Mouse (Mus musculus) midbrain, embryonic 11.5 days (tissue): ENCODE measurements around the gene Syf2. TPM values are rescaled to one million over a fixed set of nuclear protein-coding genes. Genes with fewer than 3 reads are reported as not detected.
A peak's percentile ranks its signal among the peaks of the same experiment; 100 is the strongest.

Experiments used
- ATAC-seq: fragments of 200-750 bp; cut with Nextera tagmentation; 2 replicates; pipeline ENCODE4 v1.8.0; 2017; ENCODE audit warnings: moderate TSS enrichment, moderate library complexity; ENCODE audit not compliant: low FRiP score
- DNase-seq: peaks from one replicate; pipeline ENCODE4 v3.0.0; 2015; ENCODE audit warnings: low spot score; ENCODE audit errors: missing footprints
- H3K27ac ChIP-seq: fragments of 300-500 bp; sonication (generic); 2 replicates; pipeline ENCODE4 v1.5.1; 2014; ENCODE audit warnings: low read depth, low read length
- H3K27me3 ChIP-seq: fragments of 300-500 bp; sonication (generic); 2 replicates; pipeline ENCODE4 v1.6.1; 2014; ENCODE audit warnings: mild to moderate bottlenecking, low read length, moderate library complexity, mixed read lengths; ENCODE audit not compliant: control insufficient read depth, insufficient read depth
- H3K36me3 ChIP-seq: fragments of 300-500 bp; sonication (generic); 2 replicates; pipeline ENCODE4 v1.6.1; 2014; ENCODE audit warnings: mild to moderate bottlenecking, low read length, moderate library complexity, mixed read lengths; ENCODE audit not compliant: control insufficient read depth, insufficient read depth
- H3K4me1 ChIP-seq: fragments of 300-500 bp; sonication (generic); 2 replicates; pipeline ENCODE4 v1.6.1; 2014; ENCODE audit warnings: low read length; ENCODE audit not compliant: control insufficient read depth, insufficient read depth
- H3K4me2 ChIP-seq: fragments of 300-500 bp; sonication (generic); 2 replicates; pipeline ENCODE4 v1.6.1; 2014; ENCODE audit warnings: mild to moderate bottlenecking, moderate library complexity
- H3K4me3 ChIP-seq: fragments of 300-500 bp; sonication (generic); 2 replicates; pipeline ENCODE4 v1.5.1; 2014; ENCODE audit warnings: low read depth, low read length
- H3K9ac ChIP-seq: fragments of 300-500 bp; sonication (generic); 2 replicates; pipeline ENCODE4 v1.6.1; 2014; ENCODE audit warnings: low read length
- H3K9me3 ChIP-seq: fragments of 300-500 bp; sonication (generic); 2 replicates; pipeline ENCODE4 v1.6.1; 2016; ENCODE audit warnings: low read length; ENCODE audit not compliant: control insufficient read depth
- WGBS: fragments of 180-500 bp; shearing (Covaris S2); extraction: QIAGEN DNeasy Blood & Tissue Kit; methylation state at CpG from one replicate; pipeline ENCODE4 v1.1.7; 2014; 5-methylcytosine and 5-hydroxymethylcytosine counted together
- polyA plus RNA-seq: library from polyadenylated mRNA; unstranded; fragments of >200 nt; fragmentation: Nextera tagmentation; extraction: Ambion mirVana; gene quantifications from 2 replicates; pipeline ENCODE4 v1.2.1, GENCODE M21; 2014

Syf2 gene
- polyA plus RNA-seq, 1 experiment from 2014 or later = 76.7 TPM

DNA sequence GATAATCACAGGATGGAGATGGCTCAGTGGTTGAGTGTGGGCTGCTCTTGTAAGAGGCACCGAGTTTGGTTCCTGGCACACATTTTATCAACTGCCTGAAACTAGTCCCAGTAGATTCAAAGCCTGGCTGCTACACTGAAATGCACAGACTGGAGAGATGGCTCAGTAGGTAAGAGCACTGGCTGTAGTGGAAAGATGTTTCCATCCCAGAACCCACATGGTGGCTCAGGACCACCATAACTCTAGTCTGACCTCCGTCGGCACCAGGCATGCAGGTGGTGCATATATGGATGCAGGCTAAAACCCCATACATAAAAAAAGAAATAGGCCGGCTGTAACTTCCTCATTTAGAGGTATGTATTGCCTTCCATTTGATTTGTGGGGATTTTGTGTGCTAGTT, 1.2 kb upstream of the Syf2 start:
- no peaks in the 10 kb centered on the region for H3K9me3 ChIP-seq
- H3K9ac ChIP-seq = no peak overlapping the region
- peaks cover 23% of the 10 kb centered on the region for H3K36me3 ChIP-seq
- no peak overlapping the region for H3K27ac ChIP-seq
- WGBS = 85% methylated on average over 4 of the region's 4 CpGs
- no peak overlapping the region for H3K4me2 ChIP-seq
- ATAC-seq (no peak), DNase-seq (no peak)
- H3K4me3 ChIP-seq = no peak overlapping the region
- peaks cover 12% of the 10 kb centered on the region for H3K4me1 ChIP-seq
- H3K27me3 ChIP-seq = no peaks in the 10 kb centered on the region

DNA sequence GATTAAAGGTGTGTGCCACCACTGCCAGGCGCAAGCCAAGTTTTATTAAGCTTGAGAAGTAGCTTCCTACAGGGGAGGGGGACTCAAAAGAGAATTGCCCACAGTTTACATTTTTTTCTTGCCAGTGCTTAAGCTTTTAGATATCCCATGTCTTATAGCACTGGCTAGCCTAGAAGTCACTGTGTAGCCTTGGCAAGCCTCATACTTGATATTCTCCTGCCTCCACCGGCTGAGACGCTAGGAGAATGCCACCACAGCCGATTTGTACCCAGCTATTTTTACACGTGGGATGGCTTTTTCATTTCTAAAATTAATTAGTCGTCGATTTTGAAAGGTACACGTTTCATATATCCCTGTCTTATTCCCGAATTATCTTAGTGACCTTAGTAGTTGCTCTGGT, 508 bp upstream of the Syf2 start:
- peak overlapping the region; percentile 93 for H3K4me3 ChIP-seq
- H3K27me3 ChIP-seq = no peaks in the 10 kb centered on the region
- ATAC-seq = peak; percentile 1; the same call in 1 of the 2 replicates
- peaks cover 22% of the 10 kb centered on the region for H3K36me3 ChIP-seq
- no peak overlapping the region for H3K27ac ChIP-seq
- peaks cover 7% of the 10 kb centered on the region for H3K4me1 ChIP-seq
- 30% methylated on average over 9 of the region's 9 CpGs for WGBS
- DNase-seq = no peak
- peak overlapping the region; percentile 84 for H3K4me2 ChIP-seq
- H3K9me3 ChIP-seq = no peaks in the 10 kb centered on the region
- peak overlapping the region; percentile 39; the same call in 1 of the 2 replicates for H3K9ac ChIP-seq

DNA sequence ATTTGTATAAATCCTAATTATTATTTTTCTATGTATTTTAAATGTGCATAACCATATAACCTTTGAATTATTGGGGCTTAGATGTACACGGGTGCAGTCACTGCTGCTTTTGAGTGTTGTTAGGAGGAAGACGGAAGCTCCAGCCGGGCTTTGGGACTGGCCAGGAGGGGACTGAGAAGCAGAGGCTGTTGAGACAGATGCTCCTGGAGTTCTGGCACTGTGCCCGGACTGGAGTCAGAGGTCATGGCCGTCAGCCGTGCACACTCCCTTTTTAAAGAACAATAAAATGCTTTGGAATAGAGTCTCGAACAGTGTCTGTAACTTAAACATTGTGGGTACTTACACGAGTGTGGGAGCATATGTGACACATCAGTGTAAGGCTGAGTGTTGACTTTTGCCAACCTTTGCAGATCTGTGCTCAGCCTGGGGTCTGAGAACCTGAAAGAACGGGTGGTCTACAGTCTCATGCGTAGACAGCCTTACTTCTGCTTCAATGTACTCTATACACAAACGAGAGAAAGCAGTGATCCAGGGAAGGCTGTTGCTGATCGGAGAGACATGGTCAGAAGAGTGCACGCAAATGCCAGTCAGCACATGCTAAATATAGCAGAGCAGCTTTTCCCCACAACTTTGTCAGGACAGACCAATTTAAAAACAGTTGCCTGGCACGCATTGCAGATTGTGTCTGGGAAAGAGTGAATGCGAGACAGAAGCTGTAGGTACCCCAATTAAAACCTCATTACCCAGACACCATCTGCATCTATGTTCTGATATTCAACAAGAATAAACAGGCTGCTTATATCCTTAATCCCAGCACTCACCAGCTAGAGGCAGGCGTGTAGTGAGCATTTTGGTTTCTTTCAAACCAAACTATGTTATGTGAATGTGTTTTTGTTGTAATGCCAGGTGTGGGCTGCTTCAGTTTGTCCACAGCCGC, 6.8 kb downstream of the Syf2 start:
- H3K27ac ChIP-seq = no peak overlapping the region

DNA sequence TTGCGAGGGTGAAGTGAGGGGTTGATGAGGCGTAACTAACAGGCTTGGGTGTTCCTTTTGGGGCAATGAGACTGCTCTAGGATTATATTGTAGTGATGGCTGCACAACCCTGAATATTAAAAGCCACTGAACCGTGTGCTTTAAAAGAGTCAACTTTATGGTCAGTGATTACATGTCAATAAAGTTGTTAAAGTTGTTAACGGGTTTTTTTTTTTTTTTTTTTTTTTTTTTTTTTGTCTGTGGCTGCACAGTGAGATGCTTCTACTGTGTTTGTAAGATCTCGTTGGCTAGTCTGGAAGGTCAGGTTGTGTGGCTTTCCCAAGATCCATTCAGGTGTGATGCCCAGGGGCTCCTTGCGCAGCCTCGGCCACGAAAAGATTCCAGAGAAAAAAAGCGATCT, 9.2 kb downstream of the Syf2 start:
- Histone ChIP-seq H3K27me3 (no peaks in the 10 kb centered on the region), H3K4me3 (no peak overlapping the region), H3K36me3 (peaks cover 3% of the 10 kb centered on the region; the same call in 1 of the 2 replicates), H3K4me2 (no peak overlapping the region), H3K9ac (no peak overlapping the region), H3K4me1 (no peaks in the 10 kb centered on the region), H3K27ac (no peak overlapping the region), H3K9me3 (no peaks in the 10 kb centered on the region)
- 61% methylated on average over 9 of the region's 9 CpGs for WGBS
- DNase-seq = no peak
- no peak for ATAC-seq

More for the DNA sequence above, 6.8 kb downstream of the Syf2 start:
- no peak overlapping the region for H3K9ac ChIP-seq
- no peak overlapping the region for H3K4me3 ChIP-seq
- 79% methylated on average over 17 of the region's 17 CpGs for WGBS
- peaks cover 7% of the 10 kb centered on the region; the same call in 1 of the 2 replicates for H3K36me3 ChIP-seq
- no peaks in the 10 kb centered on the region for H3K4me1 ChIP-seq
- H3K27me3 ChIP-seq = no peaks in the 10 kb centered on the region
- no peak overlapping the region for H3K4me2 ChIP-seq
- ATAC-seq = no peak
- no peak for DNase-seq
- H3K9me3 ChIP-seq = no peaks in the 10 kb centered on the region

DNA sequence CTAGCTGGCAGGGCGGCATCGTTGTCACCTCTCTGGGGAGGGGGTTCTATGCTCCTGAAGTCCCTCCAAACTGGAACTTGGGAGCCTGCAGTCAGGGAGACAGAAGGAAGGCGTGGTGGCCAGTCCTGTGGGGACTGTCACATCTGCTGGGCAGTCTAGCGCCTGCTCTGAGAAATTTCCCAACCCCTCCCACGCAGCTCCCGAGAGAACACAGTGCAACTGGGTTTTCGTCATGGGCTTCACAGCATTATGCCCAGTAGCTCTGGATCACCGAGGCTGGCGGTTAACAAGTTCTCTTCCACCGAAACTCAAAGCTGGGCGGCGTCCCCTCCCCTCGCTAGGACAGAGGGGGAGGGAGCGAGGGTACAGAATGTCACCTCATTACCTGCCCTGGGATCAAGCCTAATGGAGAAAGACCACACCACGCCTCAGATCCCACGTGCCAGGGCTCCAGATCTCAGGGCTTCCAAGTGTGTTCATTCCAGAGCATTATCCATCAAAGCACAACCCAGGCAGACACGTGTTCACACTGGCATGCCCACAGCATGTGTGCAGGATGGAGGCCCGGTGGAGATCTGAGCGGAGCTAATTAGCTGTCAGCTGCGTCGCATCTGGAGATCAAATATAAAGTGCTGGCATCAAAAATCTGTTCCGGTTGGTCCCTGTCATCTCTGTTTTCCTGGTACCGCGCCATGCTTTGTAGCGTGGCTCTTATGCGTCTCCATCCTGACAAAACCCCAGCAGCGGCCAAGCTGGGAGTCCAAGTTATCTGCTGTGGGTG, 13.2 kb downstream of the Syf2 start:
- Histone ChIP-seq H3K4me2 (no peak overlapping the region), H3K27me3 (no peaks in the 10 kb centered on the region), H3K9me3 (no peaks in the 10 kb centered on the region), H3K27ac (no peak overlapping the region), H3K4me1 (no peaks in the 10 kb centered on the region), H3K36me3 (no peaks in the 10 kb centered on the region), H3K4me3 (no peak overlapping the region), H3K9ac (no peak overlapping the region)
- 53% methylated on average over 27 of the region's 27 CpGs for WGBS
- ATAC-seq (no peak), DNase-seq (no peak)

DNA sequence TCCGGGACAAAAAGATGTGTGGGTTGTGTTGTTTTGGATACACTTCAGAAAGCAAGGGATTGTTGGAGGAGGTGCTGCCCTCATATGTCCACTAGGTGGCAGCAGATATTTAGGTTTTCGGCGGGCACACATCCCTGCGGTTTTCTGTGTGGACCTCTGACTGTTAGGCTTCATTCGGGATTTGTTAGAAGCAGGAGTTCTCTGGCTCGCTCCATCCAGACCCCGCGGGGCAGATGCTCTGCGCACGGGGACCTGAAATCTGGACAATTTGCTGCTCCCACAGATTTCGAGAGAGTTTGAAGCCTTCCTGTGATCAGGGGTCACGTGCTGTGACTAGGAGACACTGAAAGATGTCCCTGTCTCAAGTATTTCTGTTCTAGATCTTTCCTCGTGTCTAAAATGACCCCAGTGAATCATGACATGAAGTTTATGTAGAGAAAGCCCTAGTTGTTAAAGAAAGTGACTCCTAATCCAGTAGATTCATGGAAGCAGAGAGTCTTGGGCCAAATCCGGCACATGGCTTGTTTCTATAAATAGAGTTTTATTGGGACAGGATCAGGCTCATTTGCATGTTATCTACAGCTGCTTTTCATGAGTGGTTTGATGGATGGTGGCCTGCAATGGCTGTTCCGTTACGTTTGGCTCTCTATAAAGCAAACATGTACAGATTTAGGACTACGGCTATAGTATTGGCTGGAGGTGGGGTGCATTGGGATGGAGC, 15.5 kb downstream of the Syf2 start:
- Histone ChIP-seq H3K27ac (no peak overlapping the region), H3K4me1 (peaks cover 3% of the 10 kb centered on the region; the same call in 1 of the 2 replicates), H3K4me3 (no peak overlapping the region), H3K9ac (peak overlapping the region; percentile 42; the same call in 1 of the 2 replicates), H3K4me2 (peak overlapping the region; percentile 31), H3K9me3 (no peaks in the 10 kb centered on the region), H3K27me3 (no peaks in the 10 kb centered on the region), H3K36me3 (no peaks in the 10 kb centered on the region)
- ATAC-seq (no peak), DNase-seq (peak; percentile 97)
- WGBS = 20% methylated on average over 17 of the region's 17 CpGs

DNA sequence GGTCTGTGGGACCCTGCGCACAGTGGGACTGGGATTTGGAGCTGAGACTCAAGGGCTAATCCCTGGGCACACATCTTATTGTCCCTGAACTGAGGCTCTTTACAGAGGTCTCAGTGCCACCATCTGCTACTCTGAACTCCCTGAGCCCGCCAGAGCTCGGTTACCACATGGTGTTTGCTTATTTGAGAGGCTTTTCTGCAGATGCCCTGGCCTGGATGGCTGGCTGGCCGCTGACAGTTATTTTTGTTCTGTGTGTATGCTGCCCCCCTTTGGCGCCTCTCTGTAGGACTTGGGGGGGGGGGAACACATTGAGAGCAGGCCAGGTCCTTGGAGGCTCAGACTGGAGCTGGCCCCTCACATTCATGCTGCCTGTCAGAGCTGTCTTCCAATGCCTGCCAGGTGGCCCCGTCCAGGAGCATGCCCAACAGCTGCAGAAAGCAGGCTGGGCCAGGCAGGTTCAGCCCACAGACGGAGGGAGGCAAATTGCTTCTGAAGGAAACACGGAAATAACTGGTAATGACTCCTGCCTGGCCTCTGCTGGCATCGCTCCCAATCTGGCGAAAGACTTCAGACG, 19.9 kb downstream of the Syf2 start:
- H3K4me2 ChIP-seq = no peak overlapping the region
- H3K4me3 ChIP-seq = no peak overlapping the region
- H3K4me1 ChIP-seq = peaks cover 3% of the 10 kb centered on the region
- ATAC-seq = peak; percentile 57
- no peak for DNase-seq
- peaks cover 2% of the 10 kb centered on the region; the same call in 1 of the 2 replicates for H3K27me3 ChIP-seq
- H3K9me3 ChIP-seq = no peaks in the 10 kb centered on the region
- H3K9ac ChIP-seq = no peak overlapping the region
- no peaks in the 10 kb centered on the region for H3K36me3 ChIP-seq
- peak overlapping the region; percentile 14; the same call in 1 of the 2 replicates for H3K27ac ChIP-seq
- WGBS = 32% methylated on average over 11 of the region's 11 CpGs

DNA sequence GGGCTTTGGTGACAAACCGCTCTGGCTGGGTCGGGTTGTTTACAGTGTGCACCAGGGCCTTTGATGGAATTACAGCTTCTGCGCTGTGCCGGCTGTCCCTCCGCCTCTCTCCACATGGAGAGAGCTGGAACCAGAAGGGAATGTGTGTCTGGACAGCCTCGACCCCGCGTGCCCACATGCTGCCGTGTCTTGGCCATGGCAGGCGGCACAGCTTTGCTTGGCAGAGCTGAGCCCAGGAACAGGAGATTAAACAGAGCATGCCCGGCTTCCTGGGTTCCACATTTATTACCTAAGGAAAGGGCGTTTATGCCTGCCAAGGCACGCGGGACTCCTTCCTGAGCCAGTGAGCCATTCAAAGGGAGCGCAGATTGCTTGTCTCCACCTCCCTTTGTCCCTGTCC, 23.8 kb downstream of the Syf2 start:
- Histone ChIP-seq H3K27ac (no peak overlapping the region), H3K4me2 (no peak overlapping the region)
- no peak for DNase-seq

More for the DNA sequence above, 23.8 kb downstream of the Syf2 start:
- peaks cover 3% of the 10 kb centered on the region; the same call in 1 of the 2 replicates for H3K27me3 ChIP-seq
- no peaks in the 10 kb centered on the region for H3K9me3 ChIP-seq
- ATAC-seq = no peak
- peaks cover 3% of the 10 kb centered on the region for H3K4me1 ChIP-seq
- no peak overlapping the region for H3K4me3 ChIP-seq
- H3K36me3 ChIP-seq = no peaks in the 10 kb centered on the region
- 23% methylated on average over 15 of the region's 15 CpGs for WGBS
- H3K9ac ChIP-seq = no peak overlapping the region
